Mouse (Mus musculus) liver, embryonic 14.5 days (tissue): ENCODE data around the gene Flrt1. TPM values are rescaled to one million over a fixed set of nuclear protein-coding genes. Genes with fewer than 3 reads are reported as not detected.

ENCODE experiments used
- ATAC-seq: fragments of 200-750 bp; cut with Nextera tagmentation; 2 replicates; pipeline ENCODE4 v1.8.0; 2017; ENCODE audit warnings: moderate number of reproducible peaks, mild to moderate bottlenecking, moderate library complexity; ENCODE audit not compliant: insufficient read depth
- DNase-seq, 3 experiments: peaks; one replicate each; pipeline ENCODE4 v3.0.0-alpha.2; 2012 to 2013; ENCODE audit warnings: low read depth in 3 of 3, low spot score in 3 of 3
- H3K27ac ChIP-seq: fragments of 300-500 bp; sonication (generic); 2 replicates; pipeline ENCODE4 v1.5.1; 2014; ENCODE audit warnings: moderate library complexity, mild to moderate bottlenecking, control low read depth, inconsistent platforms
- H3K27me3 ChIP-seq: fragments of 300-500 bp; sonication (generic); 2 replicates; pipeline ENCODE4 v1.6.1; 2014; ENCODE audit warnings: mild to moderate bottlenecking, low read length, moderate library complexity; ENCODE audit not compliant: control insufficient read depth, insufficient read depth
- H3K36me3 ChIP-seq: fragments of 300-500 bp; sonication (generic); replicated peaks from 2 replicates; pipeline ENCODE4 v1.6.1; 2014; ENCODE audit warnings: low read depth; ENCODE audit not compliant: control insufficient read depth, insufficient read depth
- H3K4me1 ChIP-seq, 2 experiments: fragments of 200-500 bp in 1 of 2; fragments of 300-500 bp in 1 of 2; sonication (generic) in 1 of 2; replicated peaks; 2 replicates each; pipeline ENCODE4 v1.6.1; 2012 to 2014; ENCODE audit warnings: antibody characterized with exemption in 1 of 2, inconsistent platforms in 1 of 2, low read length in 1 of 2; ENCODE audit not compliant: control insufficient read depth in 2 of 2, insufficient read depth in 2 of 2
- H3K4me2 ChIP-seq: fragments of 300-500 bp; sonication (generic); 2 replicates; pipeline ENCODE4 v1.6.1; 2014; ENCODE audit warnings: low read depth, mild to moderate bottlenecking, control low read depth, moderate library complexity
- H3K4me3 ChIP-seq, 2 experiments: fragments of 200-500 bp in 1 of 2; fragments of 300-500 bp in 1 of 2; sonication (generic) in 1 of 2; 2 replicates each; pipeline ENCODE4 v1.5.1; 2012 to 2014; ENCODE audit warnings: low read depth in 2 of 2, low read length in 2 of 2, mild to moderate bottlenecking in 2 of 2, control low read depth in 1 of 2, inconsistent platforms in 1 of 2, moderate library complexity in 1 of 2; ENCODE audit not compliant: insufficient read depth in 1 of 2
- H3K9ac ChIP-seq: fragments of 300-500 bp; sonication (generic); replicated peaks from 2 replicates; pipeline ENCODE4 v1.6.1; 2014; ENCODE audit warnings: mild to moderate bottlenecking, control low read depth, moderate library complexity
- H3K9me3 ChIP-seq: fragments of 300-500 bp; sonication (generic); 2 replicates; pipeline ENCODE4 v1.6.1; 2016; ENCODE audit warnings: low read length, mixed read lengths; ENCODE audit not compliant: control insufficient read depth
- CTCF ChIP-seq: IDR thresholded peaks from 2 replicates; pipeline ENCODE4 v1.5.1; 2016; ENCODE audit warnings: antibody characterized with exemption, low read depth, control low read depth
- EP300 ChIP-seq: IDR thresholded peaks from 2 replicates; pipeline ENCODE4 v1.6.1; 2016; ENCODE audit warnings: antibody characterized with exemption, low read depth
- WGBS: fragments of 180-500 bp; shearing (Covaris S2); extraction: QIAGEN DNeasy Blood & Tissue Kit; methylation state at CpG from one replicate; pipeline ENCODE4 v1.1.7; 2014; ENCODE audit not compliant: insufficient replicate concordance; 5-methylcytosine and 5-hydroxymethylcytosine counted together
- polyA plus RNA-seq, 2 experiments: library from polyadenylated mRNA; depleted of rRNA in 1 of 2; stranded (reverse) in 1 of 2; unstranded in 1 of 2; fragments of >200 nt; fragmentation: Nextera tagmentation in 1 of 2; extraction: Ambion mirVana in 1 of 2; gene quantifications; 2 replicates each; pipeline versions ENCODE4 v1.2.1 to v1.2.3; 2012 to 2014

The Flrt1 gene
- polyA plus RNA-seq, 2 experiments: 0.01 to 0.09 TPM

- no peaks in the 10 kb centered on the region; the same call in none of the 2 replicates for H3K27me3 ChIP-seq
- TF ChIP-seq EP300 (no peak), CTCF (no peak)
- no peak overlapping the region for H3K4me2 ChIP-seq
- ATAC-seq (no peak), DNase-seq (no peak)
- peaks cover 0 to 5% of the 10 kb centered on the region in 2 experiments; a peak in 1 of 4 replicates for H3K4me1 ChIP-seq
- H3K9me3 ChIP-seq: no peaks in the 10 kb centered on the region
- no peak overlapping the region for H3K4me3 ChIP-seq
- WGBS: 74% methylated on average over 9 of the region's 9 CpGs
- H3K27ac ChIP-seq: no peak overlapping the region
- no peaks in the 10 kb centered on the region for H3K36me3 ChIP-seq
- no peak overlapping the region for H3K9ac ChIP-seq
These were observed 27.9 kb upstream of the Flrt1 start for GRCm38 (mm10) chr19:7133436-7133835.

GRCm38 (mm10) chr19:7130317-7130716 is 24.8 kb upstream of the Flrt1 start:
- ATAC-seq: no peak
- H3K4me3 ChIP-seq: no peak overlapping the region
- DNase-seq: no peak
- H3K27me3 ChIP-seq: no peaks in the 10 kb centered on the region; the same call in 1 of the 2 replicates
- H3K9me3 ChIP-seq: no peaks in the 10 kb centered on the region
- H3K4me2 ChIP-seq: no peak overlapping the region
- H3K27ac ChIP-seq: no peak overlapping the region
- no peak for TF ChIP-seq EP300
- no peak for TF ChIP-seq CTCF
- H3K36me3 ChIP-seq: no peaks in the 10 kb centered on the region
- peaks cover 0 to 6% of the 10 kb centered on the region in 2 experiments; a peak in 2 of 4 replicates for H3K4me1 ChIP-seq
- 31% methylated on average over 11 of the region's 11 CpGs for WGBS
- no peak overlapping the region for H3K9ac ChIP-seq

- no peaks in the 10 kb centered on the region; the same call in 1 of the 2 replicates for H3K27me3 ChIP-seq
- no peaks in the 10 kb centered on the region for H3K36me3 ChIP-seq
- ATAC-seq (no peak), DNase-seq (no peak)
- no peak overlapping the region for H3K27ac ChIP-seq
- no peak overlapping the region for H3K4me2 ChIP-seq
- H3K4me3 ChIP-seq: no peak overlapping the region
- no peak overlapping the region for H3K9ac ChIP-seq
- no peaks in the 10 kb centered on the region for H3K9me3 ChIP-seq
- no peak for TF ChIP-seq EP300
- TF ChIP-seq CTCF: no peak
- H3K4me1 ChIP-seq: peaks cover 0 to 4% of the 10 kb centered on the region in 2 experiments; a peak in 2 of 4 replicates
- WGBS: 69% methylated on average over 19 of the region's 19 CpGs
These were observed 23.3 kb upstream of the Flrt1 start for GRCm38 (mm10) chr19:7128551-7129475.

GRCm38 (mm10) chr19:7126933-7127332 is 21.4 kb upstream of the Flrt1 start:
- no peaks in the 10 kb centered on the region for H3K9me3 ChIP-seq
- no peak overlapping the region for H3K9ac ChIP-seq
- no peaks in the 10 kb centered on the region for H3K36me3 ChIP-seq
- H3K27me3 ChIP-seq: no peaks in the 10 kb centered on the region; the same call in 1 of the 2 replicates
- peaks cover 0 to 4% of the 10 kb centered on the region in 2 experiments; a peak in 2 of 4 replicates for H3K4me1 ChIP-seq
- 42% methylated on average over 2 of the region's 2 CpGs for WGBS
- TF ChIP-seq CTCF: no peak
- no peak overlapping the region for H3K27ac ChIP-seq
- no peak overlapping the region for H3K4me3 ChIP-seq
- DNase-seq: no peak
- H3K4me2 ChIP-seq: no peak overlapping the region
- ATAC-seq: no peak

GRCm38 (mm10) chr19:7126209-7126608 is 20.7 kb upstream of the Flrt1 start:
- H3K9ac ChIP-seq: no peak overlapping the region
- no peaks in the 10 kb centered on the region; the same call in 1 of the 2 replicates for H3K27me3 ChIP-seq
- DNase-seq: no peak
- H3K4me3 ChIP-seq: no peak overlapping the region
- H3K27ac ChIP-seq: no peak overlapping the region
- H3K4me1 ChIP-seq: peaks cover 0 to 5% of the 10 kb centered on the region in 2 experiments; a peak in 2 of 4 replicates
- 47% methylated on average over 1 of the region's 1 CpGs for WGBS
- TF ChIP-seq CTCF: no peak
- TF ChIP-seq EP300: no peak
- ATAC-seq: no peak
- H3K9me3 ChIP-seq: no peaks in the 10 kb centered on the region
- no peaks in the 10 kb centered on the region for H3K36me3 ChIP-seq
- no peak overlapping the region for H3K4me2 ChIP-seq
